Mouse (Mus musculus) liver, embryonic 13.5 days (tissue): ENCODE measurements around the gene Ift140. TPM values are rescaled to one million over a fixed set of nuclear protein-coding genes. Genes with fewer than 3 reads are reported as not detected.

Source experiments
- ATAC-seq: fragments of 200-750 bp; cut with Nextera tagmentation; 2 replicates; pipeline ENCODE4 v1.8.0; 2017; ENCODE audit warnings: low read depth, mild to moderate bottlenecking, moderate number of reproducible peaks, moderate library complexity
- DNase-seq: peaks from one replicate; pipeline ENCODE4 v3.0.0; 2022
- H3K27ac ChIP-seq: fragments of 300-500 bp; sonication (generic); 2 replicates; pipeline ENCODE4 v1.5.1; 2015; ENCODE audit warnings: moderate library complexity, mild to moderate bottlenecking, inconsistent platforms
- H3K27me3 ChIP-seq: fragments of 300-500 bp; sonication (generic); 2 replicates; pipeline ENCODE4 v1.6.1; 2015; ENCODE audit warnings: mild to moderate bottlenecking, inconsistent platforms
- H3K36me3 ChIP-seq: fragments of 300-500 bp; sonication (generic); 2 replicates; pipeline ENCODE4 v1.6.1; 2015; ENCODE audit warnings: mild to moderate bottlenecking, inconsistent platforms
- H3K4me1 ChIP-seq: fragments of 300-500 bp; sonication (generic); replicated peaks from 2 replicates; pipeline ENCODE4 v1.6.1; 2015; ENCODE audit warnings: inconsistent platforms
- H3K4me2 ChIP-seq: fragments of 300-500 bp; sonication (generic); 2 replicates; pipeline ENCODE4 v1.6.1; 2015; ENCODE audit warnings: inconsistent platforms, mild to moderate bottlenecking, moderate library complexity
- H3K4me3 ChIP-seq: fragments of 300-500 bp; sonication (generic); replicated peaks from 2 replicates; pipeline ENCODE4 v1.5.1; 2015; ENCODE audit warnings: mild to moderate bottlenecking, inconsistent platforms
- H3K9ac ChIP-seq: fragments of 300-500 bp; sonication (generic); 2 replicates; pipeline ENCODE4 v1.6.1; 2015; ENCODE audit warnings: mild to moderate bottlenecking, inconsistent platforms
- H3K9me3 ChIP-seq: fragments of 300-500 bp; sonication (generic); replicated peaks from 2 replicates; pipeline ENCODE4 v1.6.1; 2016; ENCODE audit warnings: inconsistent platforms
- WGBS: fragments of 180-500 bp; shearing (Covaris S2); methylation state at CpG from one replicate; pipeline ENCODE4 v1.1.7; 2015; ENCODE audit not compliant: insufficient replicate concordance; 5-methylcytosine and 5-hydroxymethylcytosine counted together
- polyA plus RNA-seq: library from polyadenylated mRNA; unstranded; fragments of >200 nt; fragmentation: Nextera tagmentation; extraction: Ambion mirVana; gene quantifications from 2 replicates; pipeline ENCODE4 v1.2.1, GENCODE M21; 2015

Ift140 gene
- polyA plus RNA-seq, 1 experiment from 2014 or later: 99.3 TPM

- H3K4me3 ChIP-seq: no peak overlapping the region
- H3K9ac ChIP-seq: no peak overlapping the region
- no peak overlapping the region for H3K4me2 ChIP-seq
- DNase-seq: no peak
- ATAC-seq: no peak
- no peaks in the 10 kb centered on the region for H3K9me3 ChIP-seq
- H3K27me3 ChIP-seq: no peaks in the 10 kb centered on the region
- H3K4me1 ChIP-seq: peaks cover 14% of the 10 kb centered on the region; the same call in 1 of the 2 replicates
- H3K27ac ChIP-seq: 0 out of 2 replicates have a peak overlapping the region, but pooled peaks have one; percentile 14
- WGBS: 92% methylated on average over 6 of the region's 6 CpGs
- peaks cover 97% of the 10 kb centered on the region for H3K36me3 ChIP-seq
These were observed 84.2 kb downstream of the Ift140 start for GRCm38 (mm10) chr17:25100052-25100451.

- peak overlapping the region; percentile 32 for H3K27ac ChIP-seq
- no peaks in the 10 kb centered on the region for H3K27me3 ChIP-seq
- peaks cover 97% of the 10 kb centered on the region for H3K36me3 ChIP-seq
- no peak overlapping the region for H3K9ac ChIP-seq
- no peak overlapping the region for H3K4me3 ChIP-seq
- no peak for ATAC-seq
- no peak overlapping the region for H3K4me2 ChIP-seq
- WGBS: 92% methylated on average over 11 of the region's 11 CpGs
- DNase-seq: no peak
- no peaks in the 10 kb centered on the region for H3K9me3 ChIP-seq
- H3K4me1 ChIP-seq: 0 out of 2 replicates have a peak, but pooled peaks cover 4% of the 10 kb centered on the region
These were observed 85.5 kb downstream of the Ift140 start for GRCm38 (mm10) chr17:25101338-25101737.

- Histone ChIP-seq H3K36me3 (peaks cover 86% of the 10 kb centered on the region), H3K9me3 (no peaks in the 10 kb centered on the region), H3K4me1 (0 out of 2 replicates have a peak, but pooled peaks cover 5% of the 10 kb centered on the region), H3K4me2 (no peak overlapping the region), H3K27me3 (no peaks in the 10 kb centered on the region), H3K9ac (no peak overlapping the region), H3K4me3 (no peak overlapping the region), H3K27ac (no peak overlapping the region)
- DNase-seq (no peak), ATAC-seq (no peak)
- 96% methylated on average over 13 of the region's 16 CpGs for WGBS
These were observed 91.9 kb downstream of the Ift140 start for GRCm38 (mm10) chr17:25107786-25108185.

GRCm38 (mm10) chr17:25109578-25109977 lies 93.7 kb downstream of the Ift140 start:
- H3K36me3 ChIP-seq: peaks cover 75% of the 10 kb centered on the region
- H3K27me3 ChIP-seq: no peaks in the 10 kb centered on the region
- DNase-seq (no peak), ATAC-seq (peak; percentile 62; the same call in 1 of the 2 replicates)
- no peak overlapping the region for H3K4me3 ChIP-seq
- no peak overlapping the region for H3K4me2 ChIP-seq
- H3K27ac ChIP-seq: no peak overlapping the region
- H3K9ac ChIP-seq: no peak overlapping the region
- H3K4me1 ChIP-seq: peaks cover 10% of the 10 kb centered on the region
- H3K9me3 ChIP-seq: no peaks in the 10 kb centered on the region
- WGBS: 75% methylated on average over 2 of the region's 2 CpGs

GRCm38 (mm10) chr17:25110590-25110989 lies 94.7 kb downstream of the Ift140 start:
- Histone ChIP-seq H3K36me3 (peaks cover 65% of the 10 kb centered on the region), H3K4me2 (no peak overlapping the region), H3K27me3 (no peaks in the 10 kb centered on the region), H3K4me3 (no peak overlapping the region), H3K9me3 (no peaks in the 10 kb centered on the region), H3K27ac (no peak overlapping the region), H3K4me1 (peaks cover 19% of the 10 kb centered on the region), H3K9ac (no peak overlapping the region)
- 85% methylated on average over 6 of the region's 6 CpGs for WGBS
- ATAC-seq (no peak), DNase-seq (no peak)

GRCm38 (mm10) chr17:25111220-25111619 lies 95.3 kb downstream of the Ift140 start:
- WGBS: 87% methylated on average over 5 of the region's 5 CpGs
- Histone ChIP-seq H3K9me3 (no peaks in the 10 kb centered on the region), H3K4me2 (no peak overlapping the region), H3K4me1 (peaks cover 23% of the 10 kb centered on the region), H3K27me3 (no peaks in the 10 kb centered on the region), H3K4me3 (no peak overlapping the region), H3K36me3 (peaks cover 58% of the 10 kb centered on the region), H3K9ac (no peak overlapping the region), H3K27ac (0 out of 2 replicates have a peak overlapping the region, but pooled peaks have one; percentile 20)
- DNase-seq (no peak), ATAC-seq (no peak)

- Histone ChIP-seq H3K36me3 (peaks cover 52% of the 10 kb centered on the region), H3K27ac (0 out of 2 replicates have a peak overlapping the region, but pooled peaks have one; percentile 20), H3K27me3 (no peaks in the 10 kb centered on the region), H3K9me3 (no peaks in the 10 kb centered on the region), H3K4me3 (no peak overlapping the region), H3K9ac (no peak overlapping the region), H3K4me1 (peaks cover 29% of the 10 kb centered on the region), H3K4me2 (no peak overlapping the region)
- 78% methylated on average over 8 of the region's 8 CpGs for WGBS
- no peak for DNase-seq
- ATAC-seq: no peak
These were observed 96.0 kb downstream of the Ift140 start for GRCm38 (mm10) chr17:25111739-25112422.

- no peak for ATAC-seq
- Histone ChIP-seq H3K4me1 (peaks cover 29% of the 10 kb centered on the region), H3K4me3 (no peak overlapping the region), H3K27ac (no peak overlapping the region), H3K36me3 (peaks cover 46% of the 10 kb centered on the region), H3K9ac (no peak overlapping the region), H3K9me3 (no peaks in the 10 kb centered on the region), H3K4me2 (no peak overlapping the region), H3K27me3 (no peaks in the 10 kb centered on the region)
- DNase-seq: no peak
- 72% methylated on average over 3 of the region's 3 CpGs for WGBS
These were observed 96.5 kb downstream of the Ift140 start for GRCm38 (mm10) chr17:25112423-25112810.

GRCm38 (mm10) chr17:25114908-25115645 lies 99.2 kb downstream of the Ift140 start:
- Histone ChIP-seq H3K27ac (peak overlapping the region; percentile 85), H3K4me3 (peak overlapping the region; percentile 76), H3K36me3 (peaks cover 21% of the 10 kb centered on the region), H3K4me2 (peak overlapping the region; percentile 100), H3K9ac (peak overlapping the region; percentile 82), H3K4me1 (peaks cover 37% of the 10 kb centered on the region), H3K9me3 (no peaks in the 10 kb centered on the region), H3K27me3 (no peaks in the 10 kb centered on the region)
- ATAC-seq (peak; percentile 63), DNase-seq (no peak)
- WGBS: 9% methylated on average over 23 of the region's 23 CpGs

- Histone ChIP-seq H3K4me1 (peaks cover 40% of the 10 kb centered on the region), H3K9me3 (no peaks in the 10 kb centered on the region), H3K36me3 (peaks cover 14% of the 10 kb centered on the region), H3K4me3 (peak within 1 kb of the TSS; percentile 76), H3K9ac (peak within 1 kb of the TSS; percentile 82), H3K27ac (peak within 1 kb of the TSS; percentile 85), H3K4me2 (peak within 1 kb of the TSS; percentile 100), H3K27me3 (peaks cover 7% of the 10 kb centered on the region; the same call in 1 of the 2 replicates)
- ATAC-seq: peak; percentile 88
- DNase-seq: peak; percentile 91
- WGBS: 6% methylated on average over 40 of the region's 40 CpGs
These were observed 100.0 kb downstream of the Ift140 start, which contains the start of gene Telo2 for GRCm38 (mm10) chr17:25115664-25116432. Gene Telo2, minus strand, starts transcription at chr17:25115967.

GRCm38 (mm10) chr17:25117263-25117662 lies 101.4 kb downstream of the Ift140 start:
- H3K36me3 ChIP-seq: 0 out of 2 replicates have a peak, but pooled peaks cover 6% of the 10 kb centered on the region
- H3K4me1 ChIP-seq: peaks cover 37% of the 10 kb centered on the region
- H3K9ac ChIP-seq: no peak overlapping the region
- no peaks in the 10 kb centered on the region for H3K9me3 ChIP-seq
- 26% methylated on average over 4 of the region's 4 CpGs for WGBS
- peak; percentile 39 for DNase-seq
- H3K4me3 ChIP-seq: no peak overlapping the region
- peaks cover 19% of the 10 kb centered on the region for H3K27me3 ChIP-seq
- no peak overlapping the region for H3K27ac ChIP-seq
- no peak for ATAC-seq
- no peak overlapping the region for H3K4me2 ChIP-seq
